Mouse (Mus musculus) olfactory bulb, adult 2 months (tissue): ENCODE data around the gene Bag2. TPM values are rescaled to one million over a fixed set of nuclear protein-coding genes. Genes with fewer than 3 reads are reported as not detected.
"Not testable (repeated sequence)": the region's sequence is repeated elsewhere in the genome, so short reads cannot be mapped to it uniquely, and the experiment has no call there.

Experiments used
- H3K27ac ChIP-seq: fragments of 200-500 bp; 2 replicates; pipeline ENCODE4 v1.5.1; 2012; ENCODE audit warnings: low read depth, low read length; ENCODE audit not compliant: insufficient read depth
- H3K4me1 ChIP-seq: fragments of 200-500 bp; 2 replicates; pipeline ENCODE4 v1.6.1; 2012; ENCODE audit warnings: low read length; ENCODE audit not compliant: control insufficient read depth, insufficient read depth
- H3K4me3 ChIP-seq: fragments of 200-500 bp; 2 replicates; pipeline ENCODE4 v1.5.1; 2012; ENCODE audit warnings: mild to moderate bottlenecking, low read depth, low read length, moderate library complexity; ENCODE audit not compliant: insufficient read depth
- CTCF ChIP-seq: fragments of 200-500 bp; IDR thresholded peaks from 2 replicates; pipeline ENCODE4 v1.5.1; 2012; ENCODE audit warnings: low read depth, mild to moderate bottlenecking, low read length, moderate library complexity; ENCODE audit not compliant: insufficient read depth
- POLR2A ChIP-seq: fragments of 200-500 bp; IDR thresholded peaks from 2 replicates; pipeline ENCODE4 v1.6.1; 2012; ENCODE audit warnings: mild to moderate bottlenecking, low read depth, low read length, moderate library complexity; ENCODE audit not compliant: insufficient read depth
- WGBS: fragments of 180-500 bp; shearing (Covaris S2); methylation state at CpG from one replicate; pipeline ENCODE4 v1.1.7; 2018; 5-methylcytosine and 5-hydroxymethylcytosine counted together
- polyA plus RNA-seq: library from polyadenylated mRNA; stranded (reverse); fragments of >200 nt; gene quantifications from 2 replicates; pipeline ENCODE4 v1.2.4, GENCODE M21; 2012; ENCODE audit warnings: low replicate concordance; ENCODE audit not compliant: missing spikeins, insufficient read depth, insufficient read length

Gene Bag2
- polyA plus RNA-seq, 1 experiment, result not detected

DNA sequence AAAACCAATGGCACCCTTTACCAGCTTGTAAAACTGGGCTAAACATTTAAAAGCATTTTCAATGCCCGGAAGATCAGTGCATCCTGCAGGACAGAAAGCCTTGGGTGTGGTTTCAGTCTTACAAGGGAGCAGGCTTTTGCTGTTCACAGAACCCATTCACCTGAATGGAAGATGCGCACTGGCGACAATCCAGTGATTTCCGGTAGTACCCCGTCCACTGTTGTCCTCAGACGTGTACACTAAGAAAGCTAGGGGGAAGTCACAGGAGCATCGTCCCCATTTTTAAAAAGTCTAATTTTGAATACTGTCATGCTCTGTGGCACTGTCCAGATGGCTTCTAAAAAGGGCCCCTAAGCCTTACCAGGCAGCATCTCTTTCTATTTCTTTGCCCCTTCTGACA is 1.8 kb downstream of the Bag2 start:
- Histone ChIP-seq H3K4me1 (peaks cover 30% of the 10 kb centered on the region), H3K4me3 (no peak overlapping the region), H3K27ac (no peak overlapping the region)
- WGBS, result 89% methylated on average over 7 of the region's 7 CpGs
- TF ChIP-seq CTCF (no peak), POLR2A (no peak)

DNA sequence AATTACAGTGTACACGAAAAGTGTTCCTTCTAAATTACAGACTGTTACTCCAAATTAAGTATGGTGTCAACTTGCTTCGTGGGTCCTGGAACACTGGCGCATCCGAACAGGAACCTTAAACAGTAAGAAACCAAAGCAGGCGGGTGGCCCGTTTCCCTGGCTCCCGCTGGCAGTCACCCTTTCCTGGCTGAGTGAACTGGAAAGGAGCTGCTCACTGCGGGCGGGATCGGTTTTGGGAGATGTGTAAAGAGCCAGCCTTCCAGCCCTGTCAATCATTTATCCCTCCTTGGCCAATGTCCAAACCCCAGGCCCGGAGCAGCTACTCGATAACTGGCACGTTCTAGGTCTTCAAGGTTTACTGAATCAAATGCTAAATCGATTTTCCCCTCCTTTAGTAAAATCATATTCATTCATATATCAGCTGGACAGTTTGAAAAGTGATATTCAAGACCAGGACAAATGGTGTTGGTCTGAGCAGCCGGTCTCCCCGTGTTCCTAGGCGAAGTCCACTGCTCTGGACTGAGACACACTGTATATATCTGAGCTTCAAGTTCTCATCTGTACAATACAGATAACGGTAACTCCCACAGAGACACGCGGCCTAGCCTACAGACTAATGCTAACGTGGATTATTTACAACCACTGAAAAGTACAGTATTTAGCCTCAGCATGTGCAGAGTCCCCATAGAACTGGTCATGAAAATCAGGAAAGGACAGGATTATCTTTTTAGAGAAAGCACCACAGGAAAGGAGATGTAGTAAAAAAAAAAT is 2.4 kb downstream of the Bag2 start:
- 40% methylated on average over 21 of the region's 21 CpGs for WGBS
- H3K4me1 ChIP-seq, result peaks cover 30% of the 10 kb centered on the region
- TF ChIP-seq CTCF (no peak), POLR2A (no peak)

GRCm38 (mm10) chr1:33754089-33754488 is 3.5 kb downstream of the Bag2 start:
- H3K4me3 ChIP-seq, result peak overlapping the region; percentile 9; the same call in 1 of the 2 replicates
- H3K27ac ChIP-seq, result no peak overlapping the region
- TF ChIP-seq POLR2A, result no peak
- 36% methylated on average over 17 of the region's 17 CpGs for WGBS
- peaks cover 30% of the 10 kb centered on the region for H3K4me1 ChIP-seq

More for the DNA sequence above, 2.4 kb downstream of the Bag2 start:
- peak overlapping the region; percentile 5; the same call in 1 of the 2 replicates for H3K4me3 ChIP-seq
- no peak overlapping the region for H3K27ac ChIP-seq

- 73% methylated on average over 10 of the region's 10 CpGs for WGBS
- Histone ChIP-seq H3K4me1 (peaks cover 17% of the 10 kb centered on the region), H3K27ac (no peak overlapping the region), H3K4me3 (no peak overlapping the region)
- no peak for TF ChIP-seq POLR2A
- TF ChIP-seq CTCF, result no peak
These were observed 6.3 kb downstream of the Bag2 start for GRCm38 (mm10) chr1:33751283-33751682.

DNA sequence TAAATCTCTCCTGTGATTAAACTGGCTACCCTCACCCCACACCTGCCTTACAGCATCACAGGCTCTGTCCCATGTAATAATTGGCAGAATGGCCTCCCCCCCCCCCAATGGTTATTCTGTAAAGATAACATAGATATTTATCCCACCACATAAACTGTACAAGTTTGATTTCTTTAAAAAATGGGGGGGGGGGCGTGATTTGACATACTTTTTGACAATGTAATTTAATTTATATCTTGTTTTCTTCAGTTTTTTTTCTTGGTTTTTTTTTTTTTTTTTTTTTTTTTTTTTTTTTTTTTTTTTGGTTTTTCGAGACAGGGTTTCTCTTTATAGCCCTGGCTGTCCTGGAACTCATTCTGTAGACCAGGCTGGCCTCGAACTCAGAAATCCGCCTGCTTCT is 7.9 kb downstream of the Bag2 start:
- 84% methylated on average over 4 of the region's 4 CpGs for WGBS

DNA sequence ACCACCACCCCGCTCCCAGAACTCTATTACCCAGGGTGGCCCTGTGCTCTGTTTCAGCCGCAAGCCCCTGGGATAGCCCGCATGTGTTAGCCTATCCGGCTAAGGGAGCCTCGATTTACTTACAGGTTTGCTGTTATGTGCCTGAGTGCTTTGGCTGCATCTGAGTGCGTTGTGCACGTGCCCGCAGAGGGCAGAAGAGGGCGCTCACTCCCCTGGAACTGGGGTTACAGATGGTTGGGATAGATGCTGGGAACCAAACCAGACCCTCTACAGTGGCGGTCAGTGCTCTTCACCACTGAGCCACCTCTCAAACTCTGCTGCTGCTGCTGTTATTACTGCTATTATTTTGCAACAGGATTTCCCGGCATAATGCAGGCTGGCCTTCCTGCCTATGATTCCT is 8.5 kb downstream of the Bag2 start:
- WGBS, result 96% methylated on average over 11 of the region's 11 CpGs
- Histone ChIP-seq H3K4me1 (peaks cover 6% of the 10 kb centered on the region), H3K4me3 (no peak overlapping the region), H3K27ac (no peak overlapping the region)
- TF ChIP-seq CTCF (no peak), POLR2A (no peak)

More for the DNA sequence above, 7.9 kb downstream of the Bag2 start:
- H3K4me1 ChIP-seq, result peaks cover 10% of the 10 kb centered on the region
- not testable (repeated sequence) for H3K27ac ChIP-seq, H3K4me3 ChIP-seq

GRCm38 (mm10) chr1:33745901-33746300 is 11.7 kb downstream of the Bag2 start:
- TF ChIP-seq POLR2A (no peak), CTCF (no peak)
- Histone ChIP-seq H3K27ac (no peak overlapping the region), H3K4me3 (no peak overlapping the region), H3K4me1 (no peaks in the 10 kb centered on the region)
- 95% methylated on average over 4 of the region's 4 CpGs for WGBS

DNA sequence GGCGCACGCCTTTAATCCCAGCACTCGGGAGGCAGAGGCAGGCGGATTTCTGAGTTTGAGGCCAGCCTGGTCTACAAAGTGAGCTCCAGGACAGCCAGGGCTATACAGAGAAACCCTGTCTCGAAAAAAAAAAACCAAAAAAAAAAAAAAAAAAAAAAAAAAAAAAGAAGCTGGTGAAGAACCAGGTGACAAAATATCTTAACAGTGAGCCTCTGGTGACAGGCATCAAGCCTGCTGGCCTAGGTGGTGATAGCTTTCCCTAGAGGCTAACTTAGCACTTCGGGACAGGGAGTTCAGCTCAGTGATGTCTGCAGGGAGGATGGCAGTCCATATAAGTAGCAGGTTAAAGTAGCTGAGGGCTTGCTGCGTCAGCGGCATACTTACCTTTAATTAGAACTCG is 12.8 kb downstream of the Bag2 start:
- H3K4me3 ChIP-seq, H3K27ac ChIP-seq, H3K4me1 ChIP-seq: not testable (repeated sequence)
- WGBS, result 90% methylated on average over 9 of the region's 9 CpGs

- WGBS, result 35% methylated on average over 8 of the region's 8 CpGs
- Histone ChIP-seq H3K27ac (no peak overlapping the region), H3K4me1 (no peaks in the 10 kb centered on the region), H3K4me3 (no peak overlapping the region)
- TF ChIP-seq CTCF (peak; percentile 48; the same call in 1 of the 2 replicates), POLR2A (no peak)
These were observed 14.7 kb downstream of the Bag2 start for GRCm38 (mm10) chr1:33742903-33743302.

DNA sequence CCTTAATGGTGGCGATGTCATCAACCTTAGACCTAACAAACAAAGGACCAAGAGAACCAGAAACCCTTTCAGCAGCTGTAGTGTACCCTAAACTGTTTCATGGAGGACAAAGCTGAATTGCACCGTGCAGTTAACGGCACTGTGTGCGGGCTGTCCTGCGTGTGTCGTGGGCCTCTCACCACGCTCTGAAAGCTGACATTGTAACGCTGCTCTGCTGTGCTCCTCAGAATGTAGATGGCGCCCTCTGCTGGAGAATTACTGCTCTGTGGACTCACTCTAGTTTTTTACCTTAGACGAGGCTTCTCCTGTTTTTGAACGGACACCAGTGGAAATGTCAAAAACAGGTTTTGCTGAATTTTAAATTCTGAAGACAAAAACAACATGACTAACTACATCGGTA is 18.3 kb downstream of the Bag2 start:
- TF ChIP-seq CTCF (peak; percentile 27; the same call in 1 of the 2 replicates), POLR2A (no peak)
- Histone ChIP-seq H3K27ac (no peak overlapping the region), H3K4me1 (no peaks in the 10 kb centered on the region), H3K4me3 (no peak overlapping the region)
- 24% methylated on average over 12 of the region's 12 CpGs for WGBS
